8 mouse cellular contexts compared by ENCODE assay signal in genomic region chr11:78465568-78466180, GRCm38 (mm10). TPM values are rescaled to one million over a fixed set of nuclear protein-coding genes. Genes with fewer than 3 reads are reported as not detected.
DNase-seq lines count a peak whose midpoint lies in the region; ATAC-seq lines count a peak whose summit lies in the region.

TSS of gene Slc46a1 (plus strand) at chr11:78465697.

- WGBS in hindbrain, embryonic 13.5 days: 0% methylated on average over 41 of the region's 41 CpGs

- peak; percentile 91 for DNase-seq in NIH3T3 (ENCODE audit: low read depth)
- peak; percentile 71 to 81 for DNase-seq in cerebellum, postnatal 14 days
- peak; percentile 57 to 66 for DNase-seq in frontal cortex, postnatal 25 days (ENCODE audit: low spot score in 2 of 2)
- DNase-seq in layer of hippocampus, postnatal 25 days (ENCODE audit: extremely low spot score in 1 of 2, low spot score in 1 of 2): peak; percentile 61 to 69
- peak; percentile 80 for DNase-seq in lung, postnatal 14 days
- peak; percentile 82 for DNase-seq in retina, embryonic 14.5 days (ENCODE audit: low spot score)
- peak; percentile 71 to 80 for DNase-seq in thymus, postnatal 36 days

- H3K36me3 ChIP-seq in hindbrain, embryonic 13.5 days: peaks cover 5% of the 10 kb centered on the region

- no peaks in the 10 kb centered on the region for H3K27me3 ChIP-seq in hindbrain, embryonic 13.5 days

- H3K27ac ChIP-seq in hindbrain, embryonic 13.5 days: peak within 1 kb of the TSS; percentile 87

- ATAC-seq in hindbrain, embryonic 13.5 days (ENCODE audit: low FRiP score): peak; percentile 95

- no peaks in the 10 kb centered on the region for H3K9me3 ChIP-seq in hindbrain, embryonic 13.5 days

- peak within 1 kb of the TSS; percentile 63 for H3K4me2 ChIP-seq in hindbrain, embryonic 13.5 days

- peak within 1 kb of the TSS; percentile 56 for H3K4me3 ChIP-seq in hindbrain, embryonic 13.5 days

- H3K4me1 ChIP-seq in hindbrain, embryonic 13.5 days (replicated peaks): peaks cover 16% of the 10 kb centered on the region

- H3K9ac ChIP-seq in hindbrain, embryonic 13.5 days: peak within 1 kb of the TSS; percentile 77

RNA-seq across cellular contexts. Expression of gene Slc46a1, which starts in this region (rescaled TPM):
- 22.2 and 22.9 TPM in 2 replicates for polyA plus RNA-seq in hindbrain, embryonic 13.5 days (2015; fragmentation: Nextera tagmentation; extraction: Ambion mirVana)
- total RNA-seq in layer of hippocampus, postnatal 25 days (2021): 10 to 100 TPM; 10.6 to 11.2 TPM

Comparison
In these comparisons a context has a peak if more than half of its experiments do, and no peak if none do; other contexts are left out.
1. Peak in every context shown above with its lines: DNase-seq, ATAC-seq, H3K4me3 ChIP-seq and H3K27ac ChIP-seq.